Mouse (Mus musculus) retina, adult 2 months (tissue): ENCODE results near the gene Kcnk7.
"Not testable (repeated sequence)": the region's sequence is repeated elsewhere in the genome, so short reads cannot be mapped to it uniquely, and the experiment has no call there.

Experiments
- DNase-seq: peaks from one replicate; pipeline ENCODE4 v3.0.0-alpha.2; 2012; ENCODE audit warnings: low read depth, low spot score

Kcnk7 gene

GRCm38 (mm10) chr19:5704163-5704800 is at the start of gene Kcnk7:
Kcnk7 (plus strand) TSS chr19:5704367.
- no peak for DNase-seq

GRCm38 (mm10) chr19:5654720-5655298 is 49.4 kb upstream of the Kcnk7 start:
- DNase-seq: no peak

- no peak for DNase-seq
Measured at GRCm38 (mm10) chr19:5660942-5661751, 43.0 kb upstream of the Kcnk7 start.

GRCm38 (mm10) chr19:5662310-5662709 is 41.9 kb upstream of the Kcnk7 start:
- DNase-seq: no peak

- DNase-seq: no peak
Measured at GRCm38 (mm10) chr19:5662981-5663913, 40.9 kb upstream of the Kcnk7 start, which contains the start of gene Sipa1. Sipa1 (minus strand) TSS chr19:5663707.

GRCm38 (mm10) chr19:5664669-5665257 is 39.4 kb upstream of the Kcnk7 start:
- no peak for DNase-seq

- no peak for DNase-seq
Measured at GRCm38 (mm10) chr19:5665465-5665864, 38.7 kb upstream of the Kcnk7 start.

GRCm38 (mm10) chr19:5666386-5666785 is 37.8 kb upstream of the Kcnk7 start:
- no peak for DNase-seq

- no peak for DNase-seq
Measured at GRCm38 (mm10) chr19:5668372-5668771, 35.8 kb upstream of the Kcnk7 start.

- DNase-seq: no peak
Measured at GRCm38 (mm10) chr19:5680432-5680831, 23.7 kb upstream of the Kcnk7 start.

GRCm38 (mm10) chr19:5684236-5684635 is 19.9 kb upstream of the Kcnk7 start:
- DNase-seq: no peak

- DNase-seq: no peak
Measured at GRCm38 (mm10) chr19:5684985-5685384, 19.2 kb upstream of the Kcnk7 start.

- DNase-seq: no peak
Measured at GRCm38 (mm10) chr19:5685431-5685830, 18.7 kb upstream of the Kcnk7 start.

GRCm38 (mm10) chr19:5685861-5686260 is 18.3 kb upstream of the Kcnk7 start:
- no peak for DNase-seq

- DNase-seq: no peak
Measured at GRCm38 (mm10) chr19:5686437-5686836, 17.7 kb upstream of the Kcnk7 start.

- DNase-seq: not testable (repeated sequence)
Measured at GRCm38 (mm10) chr19:5686954-5687353, 17.2 kb upstream of the Kcnk7 start.

GRCm38 (mm10) chr19:5687738-5688137 is 16.4 kb upstream of the Kcnk7 start:
- no peak for DNase-seq

GRCm38 (mm10) chr19:5688200-5689087 is 15.7 kb upstream of the Kcnk7 start, which contains the start of the genes Map3k11 and Pcnx3:
Map3k11 (plus strand) TSS chr19:5688742.
Pcnx3 (minus strand) TSS chr19:5688908.
- peak; percentile 96 for DNase-seq

- no peak for DNase-seq
Measured at GRCm38 (mm10) chr19:5689088-5689428, 15.1 kb upstream of the Kcnk7 start.
